Mouse (Mus musculus): ENCODE results near the gene Ube2d3.

GRCm38 (mm10) chr3:135485128-135485899, 47.4 kb downstream of the Ube2d3 start, which contains the start of gene Manba:
- TF ChIP-seq CTCF (conservative IDR thresholded peaks at IDR 0.05; ENCODE audit: insufficient read depth, insufficient read length, low read depth, low read length) (no peak), POLR2A (IDR thresholded peaks at IDR 0.05; ENCODE audit: low read depth, low read length) (peak; percentile 81)
